Mouse (Mus musculus): ENCODE measurements around the gene Pard3b. TPM values are rescaled to one million over a fixed set of nuclear protein-coding genes. Genes with fewer than 3 reads are reported as not detected.

Pard3b gene
- total RNA-seq, 2 experiments from 2014 or later: 4.6 TPM

GRCm38 (mm10) chr1:61736550-61736949 is 97.9 kb downstream of the Pard3b start:
- intact Hi-C loops (cut with DNase I): no loop called here
- no peak for DNase-seq (ENCODE audit: extremely low spot score in 1 of 2, low spot score in 2 of 2)

GRCm38 (mm10) chr1:61742831-61743230 is 104.2 kb downstream of the Pard3b start:
- DNase-seq (ENCODE audit: extremely low spot score in 1 of 2, low spot score in 2 of 2): no peak
- intact Hi-C loops (cut with DNase I): no loop called here

- intact Hi-C loops (cut with DNase I): no loop called here
Observed at GRCm38 (mm10) chr1:61747481-61747880, 108.9 kb downstream of the Pard3b start.

GRCm38 (mm10) chr1:61751008-61751407 is 112.4 kb downstream of the Pard3b start:
- DNase-seq (ENCODE audit: extremely low spot score in 1 of 2, low spot score in 2 of 2): no peak
- intact Hi-C loops (cut with DNase I): no loop called here

More at GRCm38 (mm10) chr1:61747481-61747880, 108.9 kb downstream of the Pard3b start:
- DNase-seq (ENCODE audit: extremely low spot score in 1 of 2, low spot score in 2 of 2): no peak

GRCm38 (mm10) chr1:61756771-61757170 is 118.1 kb downstream of the Pard3b start:
- no peak for DNase-seq (ENCODE audit: extremely low spot score in 1 of 2, low spot score in 2 of 2)
- intact Hi-C loops (cut with DNase I): no loop called here

GRCm38 (mm10) chr1:61771213-61771612 is 132.6 kb downstream of the Pard3b start:
- DNase-seq (ENCODE audit: extremely low spot score in 1 of 2, low spot score in 2 of 2): peak; percentile 20 to 71
- intact Hi-C loops (cut with DNase I): loop anchor here (5.0 kb wide), 3 partner anchors 474 to 931 kb away; partner anchors contain the start of gene Nrp2

GRCm38 (mm10) chr1:61778731-61779130 is 140.1 kb downstream of the Pard3b start:
- intact Hi-C loops (cut with DNase I): no loop called here
- DNase-seq (ENCODE audit: extremely low spot score in 1 of 2, low spot score in 2 of 2): no peak

GRCm38 (mm10) chr1:61779906-61780305 is 141.3 kb downstream of the Pard3b start:
- intact Hi-C loops (cut with DNase I): no loop called here
- DNase-seq (ENCODE audit: extremely low spot score in 1 of 2, low spot score in 2 of 2): peak in 1 of 2 experiments; percentile 19

- no peak for DNase-seq (ENCODE audit: extremely low spot score in 1 of 2, low spot score in 2 of 2)
- intact Hi-C loops (cut with DNase I): no loop called here
Observed at GRCm38 (mm10) chr1:61796296-61796695, 157.7 kb downstream of the Pard3b start.

GRCm38 (mm10) chr1:61820213-61820612 is 181.6 kb downstream of the Pard3b start:
- intact Hi-C loops (cut with DNase I): no loop called here

GRCm38 (mm10) chr1:61825560-61826191 is 187.1 kb downstream of the Pard3b start:
- intact Hi-C loops (cut with DNase I): no loop called here
- DNase-seq (ENCODE audit: extremely low spot score in 1 of 2, low spot score in 2 of 2): no peak

More at GRCm38 (mm10) chr1:61820213-61820612, 181.6 kb downstream of the Pard3b start:
- DNase-seq (ENCODE audit: extremely low spot score in 1 of 2, low spot score in 2 of 2): no peak

- intact Hi-C loops (cut with DNase I): no loop called here
Observed at GRCm38 (mm10) chr1:61837006-61837544, 198.5 kb downstream of the Pard3b start.

GRCm38 (mm10) chr1:61846606-61847005 is 208.0 kb downstream of the Pard3b start:
- no peak for DNase-seq (ENCODE audit: extremely low spot score in 1 of 2, low spot score in 2 of 2)
- intact Hi-C loops (cut with DNase I): no loop called here

More at GRCm38 (mm10) chr1:61837006-61837544, 198.5 kb downstream of the Pard3b start:
- DNase-seq (ENCODE audit: extremely low spot score in 1 of 2, low spot score in 2 of 2): no peak

- no peak for DNase-seq (ENCODE audit: extremely low spot score in 1 of 2, low spot score in 2 of 2)
- intact Hi-C loops (cut with DNase I): no loop called here
Observed at GRCm38 (mm10) chr1:61849029-61849714, 210.5 kb downstream of the Pard3b start.

GRCm38 (mm10) chr1:61850471-61850870 is 211.8 kb downstream of the Pard3b start:
- intact Hi-C loops (cut with DNase I): no loop called here
- DNase-seq (ENCODE audit: extremely low spot score in 1 of 2, low spot score in 2 of 2): no peak

- intact Hi-C loops (cut with DNase I): no loop called here
- DNase-seq (ENCODE audit: extremely low spot score in 1 of 2, low spot score in 2 of 2): no peak
Observed at GRCm38 (mm10) chr1:61851176-61851575, 212.6 kb downstream of the Pard3b start.

GRCm38 (mm10) chr1:61867286-61868082 is 228.9 kb downstream of the Pard3b start:
- intact Hi-C loops (cut with DNase I): no loop called here
- no peak for DNase-seq (ENCODE audit: extremely low spot score in 1 of 2, low spot score in 2 of 2)

- intact Hi-C loops (cut with DNase I): no loop called here
- DNase-seq (ENCODE audit: extremely low spot score in 1 of 2, low spot score in 2 of 2): no peak
Observed at GRCm38 (mm10) chr1:61874875-61875274, 236.3 kb downstream of the Pard3b start.

Measured in left cerebral cortex, postnatal 10 days (tissue).